Mouse (Mus musculus) neural tube, embryonic 12.5 days (tissue): ENCODE measurements around the gene Scnn1g. TPM values are rescaled to one million over a fixed set of nuclear protein-coding genes. Genes with fewer than 3 reads are reported as not detected.

Source experiments
- ATAC-seq: fragments of 200-750 bp; cut with Nextera tagmentation; 2 replicates; pipeline ENCODE4 v1.8.0; 2017; ENCODE audit warnings: low read depth, mild to moderate bottlenecking, moderate TSS enrichment, moderate library complexity; ENCODE audit not compliant: low FRiP score
- H3K27ac ChIP-seq: fragments of 300-500 bp; sonication (generic); 2 replicates; pipeline ENCODE4 v1.5.1; 2016
- H3K27me3 ChIP-seq: fragments of 300-500 bp; sonication (generic); replicated peaks from 2 replicates; pipeline ENCODE4 v1.6.1; 2016; ENCODE audit warnings: mild to moderate bottlenecking
- H3K36me3 ChIP-seq: fragments of 300-500 bp; sonication (generic); 2 replicates; pipeline ENCODE4 v1.6.1; 2016; ENCODE audit warnings: mild to moderate bottlenecking
- H3K4me1 ChIP-seq: fragments of 300-500 bp; sonication (generic); 2 replicates; pipeline ENCODE4 v1.6.1; 2016
- H3K4me2 ChIP-seq: fragments of 300-500 bp; sonication (generic); replicated peaks from 2 replicates; pipeline ENCODE4 v1.6.1; 2016; ENCODE audit warnings: mild to moderate bottlenecking
- H3K4me3 ChIP-seq: fragments of 300-500 bp; sonication (generic); 2 replicates; pipeline ENCODE4 v1.5.1; 2016
- H3K9ac ChIP-seq: fragments of 300-500 bp; sonication (generic); 2 replicates; pipeline ENCODE4 v1.6.1; 2016; ENCODE audit warnings: mild to moderate bottlenecking
- H3K9me3 ChIP-seq: fragments of 300-500 bp; sonication (generic); 2 replicates; pipeline ENCODE4 v1.6.1; 2016; ENCODE audit warnings: mild to moderate bottlenecking
- WGBS: fragments of 180-500 bp; shearing (Covaris S2); methylation state at CpG from one replicate; pipeline ENCODE4 v1.1.7; 2016; 5-methylcytosine and 5-hydroxymethylcytosine counted together
- polyA plus RNA-seq: library from polyadenylated mRNA; unstranded; fragments of >200 nt; fragmentation: Nextera tagmentation; extraction: Ambion mirVana; gene quantifications from 2 replicates; pipeline ENCODE4 v1.2.1, GENCODE M21; 2016

The Scnn1g gene
- polyA plus RNA-seq, 1 experiment from 2014 or later: 0.10 TPM

- no peaks in the 10 kb centered on the region for H3K9me3 ChIP-seq
- no peak for ATAC-seq
- no peaks in the 10 kb centered on the region for H3K36me3 ChIP-seq
- no peak overlapping the region for H3K4me3 ChIP-seq
- H3K4me2 ChIP-seq: no peak overlapping the region
- no peaks in the 10 kb centered on the region for H3K27me3 ChIP-seq
- H3K4me1 ChIP-seq: peaks cover 4% of the 10 kb centered on the region
- WGBS: 47% methylated on average over 2 of the region's 2 CpGs
- H3K27ac ChIP-seq: no peak overlapping the region
- H3K9ac ChIP-seq: no peak overlapping the region
Observed at GRCm38 (mm10) chr7:121711171-121711570, 23.1 kb upstream of the Scnn1g start.

GRCm38 (mm10) chr7:121717031-121717430 lies 17.2 kb upstream of the Scnn1g start:
- 79% methylated on average over 7 of the region's 7 CpGs for WGBS
- no peaks in the 10 kb centered on the region for H3K4me1 ChIP-seq
- H3K9me3 ChIP-seq: no peaks in the 10 kb centered on the region
- no peak overlapping the region for H3K9ac ChIP-seq
- H3K4me3 ChIP-seq: no peak overlapping the region
- no peaks in the 10 kb centered on the region for H3K36me3 ChIP-seq
- H3K27ac ChIP-seq: no peak overlapping the region
- H3K27me3 ChIP-seq: no peaks in the 10 kb centered on the region
- H3K4me2 ChIP-seq: no peak overlapping the region
- ATAC-seq: no peak

GRCm38 (mm10) chr7:121730225-121730624 lies 4.1 kb upstream of the Scnn1g start:
- Histone ChIP-seq H3K9ac (no peak overlapping the region), H3K27me3 (peaks cover 11% of the 10 kb centered on the region), H3K4me1 (peaks cover 8% of the 10 kb centered on the region; the same call in 1 of the 2 replicates), H3K27ac (no peak overlapping the region), H3K9me3 (no peaks in the 10 kb centered on the region), H3K4me3 (no peak overlapping the region), H3K4me2 (no peak overlapping the region), H3K36me3 (no peaks in the 10 kb centered on the region)
- 23% methylated on average over 5 of the region's 5 CpGs for WGBS
- ATAC-seq: no peak

- Histone ChIP-seq H3K4me3 (no peak overlapping the region), H3K36me3 (no peaks in the 10 kb centered on the region), H3K9ac (no peak overlapping the region), H3K4me1 (peaks cover 8% of the 10 kb centered on the region; the same call in 1 of the 2 replicates), H3K4me2 (no peak overlapping the region), H3K27ac (no peak overlapping the region), H3K9me3 (no peaks in the 10 kb centered on the region), H3K27me3 (peaks cover 21% of the 10 kb centered on the region)
- 71% methylated on average over 29 of the region's 29 CpGs for WGBS
- no peak for ATAC-seq
Observed at GRCm38 (mm10) chr7:121737511-121738415, 3.5 kb downstream of the Scnn1g start.

GRCm38 (mm10) chr7:121750244-121750643 lies 16.0 kb downstream of the Scnn1g start:
- Histone ChIP-seq H3K27me3 (no peaks in the 10 kb centered on the region), H3K4me3 (no peak overlapping the region), H3K4me2 (no peak overlapping the region), H3K9me3 (no peaks in the 10 kb centered on the region), H3K36me3 (no peaks in the 10 kb centered on the region), H3K27ac (no peak overlapping the region), H3K9ac (no peak overlapping the region), H3K4me1 (no peaks in the 10 kb centered on the region)
- 85% methylated on average over 5 of the region's 5 CpGs for WGBS
- ATAC-seq: no peak

- Histone ChIP-seq H3K27ac (no peak overlapping the region), H3K4me3 (no peak overlapping the region), H3K27me3 (no peaks in the 10 kb centered on the region), H3K4me2 (no peak overlapping the region), H3K36me3 (no peaks in the 10 kb centered on the region), H3K9ac (no peak overlapping the region), H3K4me1 (no peaks in the 10 kb centered on the region; the same call in 1 of the 2 replicates), H3K9me3 (no peaks in the 10 kb centered on the region)
- WGBS: 78% methylated on average over 8 of the region's 8 CpGs
- ATAC-seq: no peak
Observed at GRCm38 (mm10) chr7:121754748-121755147, 20.5 kb downstream of the Scnn1g start.

GRCm38 (mm10) chr7:121763328-121763727 lies 29.0 kb downstream of the Scnn1g start:
- no peaks in the 10 kb centered on the region for H3K36me3 ChIP-seq
- H3K4me3 ChIP-seq: no peak overlapping the region
- H3K4me2 ChIP-seq: no peak overlapping the region
- H3K9me3 ChIP-seq: no peaks in the 10 kb centered on the region
- ATAC-seq: no peak
- no peak overlapping the region for H3K9ac ChIP-seq
- 95% methylated on average over 4 of the region's 4 CpGs for WGBS
- H3K27me3 ChIP-seq: no peaks in the 10 kb centered on the region
- H3K4me1 ChIP-seq: no peaks in the 10 kb centered on the region
- no peak overlapping the region for H3K27ac ChIP-seq

- ATAC-seq: no peak
- Histone ChIP-seq H3K36me3 (no peaks in the 10 kb centered on the region), H3K4me1 (no peaks in the 10 kb centered on the region), H3K27ac (no peak overlapping the region), H3K9ac (no peak overlapping the region), H3K4me2 (no peak overlapping the region), H3K9me3 (no peaks in the 10 kb centered on the region), H3K27me3 (no peaks in the 10 kb centered on the region), H3K4me3 (no peak overlapping the region)
- WGBS: 82% methylated on average over 3 of the region's 3 CpGs
Observed at GRCm38 (mm10) chr7:121767900-121768299, 33.6 kb downstream of the Scnn1g start.

- 87% methylated on average over 9 of the region's 9 CpGs for WGBS
- H3K4me1 ChIP-seq: no peaks in the 10 kb centered on the region
- H3K9ac ChIP-seq: no peak overlapping the region
- H3K9me3 ChIP-seq: no peaks in the 10 kb centered on the region
- H3K4me3 ChIP-seq: no peak overlapping the region
- H3K27ac ChIP-seq: no peak overlapping the region
- ATAC-seq: no peak
- no peak overlapping the region for H3K4me2 ChIP-seq
- no peaks in the 10 kb centered on the region for H3K36me3 ChIP-seq
- H3K27me3 ChIP-seq: no peaks in the 10 kb centered on the region
Observed at GRCm38 (mm10) chr7:121768983-121769382, 34.7 kb downstream of the Scnn1g start.

GRCm38 (mm10) chr7:121778553-121778952 lies 44.3 kb downstream of the Scnn1g start:
- no peak for ATAC-seq
- 72% methylated on average over 1 of the region's 1 CpGs for WGBS

GRCm38 (mm10) chr7:121778980-121779379 lies 44.7 kb downstream of the Scnn1g start:
- WGBS: 88% methylated on average over 3 of the region's 3 CpGs
- no peaks in the 10 kb centered on the region for H3K36me3 ChIP-seq
- ATAC-seq: no peak
- no peak overlapping the region for H3K9ac ChIP-seq
- no peaks in the 10 kb centered on the region for H3K4me1 ChIP-seq
- H3K4me2 ChIP-seq: no peak overlapping the region
- no peak overlapping the region for H3K27ac ChIP-seq
- no peak overlapping the region for H3K4me3 ChIP-seq
- H3K27me3 ChIP-seq: no peaks in the 10 kb centered on the region
- H3K9me3 ChIP-seq: no peaks in the 10 kb centered on the region

More at GRCm38 (mm10) chr7:121778553-121778952, 44.3 kb downstream of the Scnn1g start:
- Histone ChIP-seq H3K27me3 (no peaks in the 10 kb centered on the region), H3K36me3 (no peaks in the 10 kb centered on the region), H3K4me3 (no peak overlapping the region), H3K27ac (no peak overlapping the region), H3K9me3 (no peaks in the 10 kb centered on the region), H3K4me1 (no peaks in the 10 kb centered on the region), H3K4me2 (no peak overlapping the region), H3K9ac (no peak overlapping the region)

GRCm38 (mm10) chr7:121779409-121779808 lies 45.1 kb downstream of the Scnn1g start:
- H3K36me3 ChIP-seq: no peaks in the 10 kb centered on the region
- no peak for ATAC-seq
- H3K9ac ChIP-seq: no peak overlapping the region
- no peaks in the 10 kb centered on the region for H3K4me1 ChIP-seq
- H3K9me3 ChIP-seq: no peaks in the 10 kb centered on the region
- H3K4me3 ChIP-seq: no peak overlapping the region
- no peaks in the 10 kb centered on the region for H3K27me3 ChIP-seq
- no peak overlapping the region for H3K4me2 ChIP-seq
- no peak overlapping the region for H3K27ac ChIP-seq
